Mouse (Mus musculus) lung, postnatal 36 days (tissue): ENCODE measurements at regions not wholly inside any gene's neighbourhood (a gene's known extent, or its start where the extent isn't known, plus 50 kb on each side); places are given as distances from the start of the nearest gene placed in this dataset.

Experiments used
- DNase-seq: peaks from one replicate; pipeline ENCODE4 v3.0.0; 2022; ENCODE audit warnings: mixed read lengths

GRCm38 (mm10) chr4:29135685-29136385, 322.9 kb downstream of the Epha7 start:
- no peak for DNase-seq

- no peak for DNase-seq
These were observed 325.9 kb downstream of the Epha7 start for GRCm38 (mm10) chr4:29138771-29139301.

GRCm38 (mm10) chr4:29143415-29143814, 330.5 kb downstream of the Epha7 start:
- no peak for DNase-seq

GRCm38 (mm10) chr4:29145242-29145641, 332.3 kb downstream of the Epha7 start:
- DNase-seq = no peak

GRCm38 (mm10) chr4:29152134-29152867, 339.4 kb downstream of the Epha7 start:
- peak; percentile 25 for DNase-seq

- DNase-seq = no peak
These were observed 369.6 kb downstream of the Epha7 start for GRCm38 (mm10) chr4:29182494-29182893.

- no peak for DNase-seq
These were observed 370.5 kb downstream of the Epha7 start for GRCm38 (mm10) chr4:29183411-29183810.

- no peak for DNase-seq
These were observed 370.9 kb downstream of the Epha7 start for GRCm38 (mm10) chr4:29183818-29184217.

- no peak for DNase-seq
These were observed 388.0 kb downstream of the Epha7 start for GRCm38 (mm10) chr4:29200976-29201375.
